Mouse (Mus musculus) embryonic fibroblast, embryonic 13.5 days (primary cell): Measurements from ENCODE around the gene Medag.

Experiments used
- CTCF ChIP-seq: IDR thresholded peaks from 2 replicates; pipeline ENCODE4 v1.5.1; 2011; ENCODE audit warnings: mild to moderate bottlenecking, control low read depth, low read length, moderate library complexity, borderline replicate concordance; ENCODE audit not compliant: insufficient read depth
- POLR2A ChIP-seq: IDR thresholded peaks from 2 replicates; pipeline ENCODE4 v1.6.1; 2011; ENCODE audit warnings: low read depth, mild to moderate bottlenecking, control low read depth, low read length, moderate library complexity

GRCm38 (mm10) chr5:149411509-149412193 is at the start of gene Medag:
- TF ChIP-seq POLR2A (peak; percentile 95), CTCF (no peak)
